Mouse (Mus musculus): Measurements from ENCODE around the gene Sh3yl1. TPM values are rescaled to one million over a fixed set of nuclear protein-coding genes. Genes with fewer than 3 reads are reported as not detected.

The Sh3yl1 gene
- polyA plus RNA-seq (2016; fragmentation: Nextera tagmentation; extraction: Ambion mirVana), result 36.0 and 38.4 TPM in 2 replicates

GRCm38 (mm10) chr12:30911261-30912047 lies at the start of gene Sh3yl1, which contains the start of gene Acp1:
Gene Sh3yl1, plus strand, starts transcription at chr12:30911668.
Gene Acp1, minus strand, starts transcription at chr12:30911589.
- Histone ChIP-seq H3K4me3 (peak within 1 kb of the TSS; percentile 92), H3K27me3 (replicated peaks) (no peaks in the 10 kb centered on the region), H3K27ac (peak within 1 kb of the TSS; percentile 98), H3K36me3 (peaks cover 17% of the 10 kb centered on the region), H3K9ac (peak within 1 kb of the TSS; percentile 95), H3K9me3 (replicated peaks) (no peaks in the 10 kb centered on the region), H3K4me2 (peak within 1 kb of the TSS; percentile 85), H3K4me1 (peaks cover 56% of the 10 kb centered on the region)
- under 1% methylated on average over 52 of the region's 52 CpGs for WGBS (ENCODE audit: insufficient replicate concordance)
- peak; percentile 83 for ATAC-seq

DNA sequence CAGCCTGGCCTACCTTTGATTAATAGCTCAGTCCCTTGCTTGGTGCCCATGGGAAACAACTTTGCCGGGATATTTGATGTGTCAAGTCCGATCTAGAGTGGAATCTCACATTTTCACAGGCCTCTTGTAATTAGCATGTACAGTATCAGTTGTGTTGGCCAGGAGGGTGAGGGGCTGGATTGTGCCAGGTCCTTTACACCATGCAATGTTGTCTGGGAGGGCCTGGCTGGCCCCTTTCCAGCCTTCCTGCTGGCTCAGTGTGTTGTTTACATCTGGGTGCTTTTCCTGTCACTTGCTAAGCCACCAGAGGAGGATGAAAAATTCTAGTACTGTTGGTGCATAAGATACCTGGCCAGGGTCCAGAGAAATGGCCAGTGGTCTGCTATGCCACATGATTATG lies 47.1 kb upstream of the Sh3yl1 start:
- WGBS (ENCODE audit: insufficient replicate concordance), result 67% methylated on average over 2 of the region's 2 CpGs
- no peak for ATAC-seq
- H3K9me3 ChIP-seq (replicated peaks), result no peaks in the 10 kb centered on the region
- H3K9ac ChIP-seq, result no peak overlapping the region
- H3K27ac ChIP-seq, result no peak overlapping the region
- H3K36me3 ChIP-seq, result no peaks in the 10 kb centered on the region
- no peaks in the 10 kb centered on the region for H3K27me3 ChIP-seq (replicated peaks)
- no peak overlapping the region for H3K4me2 ChIP-seq
- H3K4me1 ChIP-seq, result no peaks in the 10 kb centered on the region
- H3K4me3 ChIP-seq, result no peak overlapping the region

GRCm38 (mm10) chr12:30865781-30866180 lies 45.7 kb upstream of the Sh3yl1 start:
- no peak for ATAC-seq

DNA sequence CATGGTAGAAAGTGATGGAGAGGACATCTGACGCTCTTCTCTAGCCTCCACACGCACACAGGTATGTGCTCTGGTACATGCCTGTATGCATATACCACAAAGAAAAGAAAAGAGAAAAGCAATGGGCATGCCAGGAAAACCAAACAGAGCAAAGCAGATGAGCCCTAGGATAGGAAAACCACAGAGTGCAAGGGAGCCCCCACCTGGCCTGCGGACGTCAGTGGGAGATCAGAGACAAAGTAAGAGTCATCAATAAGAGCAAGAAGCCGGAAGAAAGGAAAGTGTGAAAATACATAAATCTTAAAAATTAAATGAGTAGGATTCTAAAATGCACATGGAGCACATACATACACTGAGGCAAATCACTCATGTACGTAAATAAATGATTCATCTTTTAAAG lies 32.0 kb upstream of the Sh3yl1 start:
- 53% methylated on average over 6 of the region's 6 CpGs for WGBS (ENCODE audit: insufficient replicate concordance)
- Histone ChIP-seq H3K9ac (no peak overlapping the region), H3K9me3 (replicated peaks) (no peaks in the 10 kb centered on the region), H3K27ac (no peak overlapping the region), H3K4me1 (peaks cover 6% of the 10 kb centered on the region; the same call in 1 of the 2 replicates), H3K27me3 (replicated peaks) (peaks cover 50% of the 10 kb centered on the region), H3K4me3 (no peak overlapping the region), H3K36me3 (no peaks in the 10 kb centered on the region), H3K4me2 (no peak overlapping the region)
- no peak for ATAC-seq

More at GRCm38 (mm10) chr12:30865781-30866180, 45.7 kb upstream of the Sh3yl1 start:
- Histone ChIP-seq H3K27me3 (replicated peaks) (no peaks in the 10 kb centered on the region), H3K27ac (no peak overlapping the region), H3K9ac (no peak overlapping the region), H3K4me3 (no peak overlapping the region), H3K36me3 (no peaks in the 10 kb centered on the region), H3K9me3 (replicated peaks) (no peaks in the 10 kb centered on the region), H3K4me1 (no peaks in the 10 kb centered on the region), H3K4me2 (no peak overlapping the region)
- 61% methylated on average over 4 of the region's 4 CpGs for WGBS (ENCODE audit: insufficient replicate concordance)

- no peak for ATAC-seq
- no peaks in the 10 kb centered on the region for H3K9me3 ChIP-seq (replicated peaks)
- H3K4me3 ChIP-seq, result peak overlapping the region; percentile 39
- 16% methylated on average over 4 of the region's 4 CpGs for WGBS (ENCODE audit: insufficient replicate concordance)
- peak overlapping the region; percentile 65 for H3K4me2 ChIP-seq
- peaks cover 23% of the 10 kb centered on the region for H3K4me1 ChIP-seq
- H3K9ac ChIP-seq, result no peak overlapping the region
- no peak overlapping the region for H3K27ac ChIP-seq
- no peaks in the 10 kb centered on the region for H3K36me3 ChIP-seq
- peaks cover 70% of the 10 kb centered on the region for H3K27me3 ChIP-seq (replicated peaks)
Measured at GRCm38 (mm10) chr12:30883592-30883985, 27.9 kb upstream of the Sh3yl1 start.

- no peak for ATAC-seq
- peaks cover 69% of the 10 kb centered on the region for H3K27me3 ChIP-seq (replicated peaks)
- H3K4me3 ChIP-seq, result peak within 1 kb of the TSS; percentile 39
- no peaks in the 10 kb centered on the region for H3K9me3 ChIP-seq (replicated peaks)
- H3K9ac ChIP-seq, result no peak within 1 kb of the TSS
- peaks cover 26% of the 10 kb centered on the region for H3K4me1 ChIP-seq
- H3K36me3 ChIP-seq, result no peaks in the 10 kb centered on the region
- no peak within 1 kb of the TSS for H3K27ac ChIP-seq
- WGBS (ENCODE audit: insufficient replicate concordance), result 1% methylated on average over 56 of the region's 58 CpGs
- H3K4me2 ChIP-seq, result peak within 1 kb of the TSS; percentile 65
Measured at GRCm38 (mm10) chr12:30883986-30884621, 27.4 kb upstream of the Sh3yl1 start, which contains the start of gene Alkal2. Gene Alkal2, plus strand, starts transcription at chr12:30884322.

- no peaks in the 10 kb centered on the region for H3K9me3 ChIP-seq (replicated peaks)
- 7% methylated on average over 39 of the region's 39 CpGs for WGBS (ENCODE audit: insufficient replicate concordance)
- H3K27ac ChIP-seq, result no peak overlapping the region
- H3K4me2 ChIP-seq, result peak overlapping the region; percentile 65
- no peak for ATAC-seq
- H3K36me3 ChIP-seq, result no peaks in the 10 kb centered on the region
- H3K4me1 ChIP-seq, result peaks cover 26% of the 10 kb centered on the region
- peaks cover 64% of the 10 kb centered on the region for H3K27me3 ChIP-seq (replicated peaks)
- H3K9ac ChIP-seq, result no peak overlapping the region
- peak overlapping the region; percentile 39 for H3K4me3 ChIP-seq
Measured at GRCm38 (mm10) chr12:30884622-30885230, 26.7 kb upstream of the Sh3yl1 start.

DNA sequence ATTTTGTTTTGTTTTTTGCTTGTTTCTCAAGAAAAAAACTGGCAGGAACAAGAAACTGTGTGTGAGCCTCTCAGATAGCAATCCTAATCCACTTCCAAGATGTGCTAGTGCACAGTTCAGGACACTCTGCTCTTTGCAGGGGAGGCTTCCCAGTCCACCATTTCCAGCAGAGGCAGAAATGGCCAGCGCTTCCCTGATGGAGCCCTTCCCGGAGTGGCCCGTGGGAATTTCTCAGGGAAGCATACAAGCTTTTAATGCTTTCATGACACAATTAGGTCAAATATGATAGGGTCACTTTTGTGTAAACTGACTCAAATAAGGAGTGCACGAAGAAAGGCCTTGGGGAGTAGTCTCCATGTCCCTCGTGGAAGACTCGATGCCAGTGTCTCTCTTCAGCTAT lies 25.6 kb upstream of the Sh3yl1 start:
- H3K27me3 ChIP-seq (replicated peaks), result peaks cover 60% of the 10 kb centered on the region

DNA sequence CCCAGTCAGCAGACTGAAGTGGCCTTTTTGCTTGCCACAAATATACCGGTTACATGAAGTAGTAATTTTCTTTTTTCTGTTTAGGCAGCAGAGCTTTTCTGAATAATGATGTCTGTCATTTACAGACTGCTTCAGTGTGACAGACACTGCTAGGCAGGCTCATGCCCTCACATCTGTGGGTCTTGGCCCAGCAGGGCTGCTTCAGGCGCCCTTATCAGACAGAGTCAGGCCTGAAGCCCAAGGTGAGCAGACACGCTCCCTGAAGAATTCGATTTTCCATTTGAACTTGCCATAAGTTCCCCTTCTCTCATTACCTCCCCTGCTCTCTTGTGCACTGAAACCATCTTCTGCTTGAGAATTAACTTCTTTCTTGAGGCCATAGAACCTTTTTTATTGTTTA lies 23.5 kb upstream of the Sh3yl1 start:
- peak; percentile 91 for ATAC-seq

More for the DNA sequence above, 25.6 kb upstream of the Sh3yl1 start:
- Histone ChIP-seq H3K36me3 (no peaks in the 10 kb centered on the region), H3K9ac (no peak overlapping the region), H3K9me3 (replicated peaks) (no peaks in the 10 kb centered on the region), H3K4me1 (peaks cover 35% of the 10 kb centered on the region), H3K4me3 (no peak overlapping the region), H3K4me2 (no peak overlapping the region), H3K27ac (no peak overlapping the region)
- 66% methylated on average over 6 of the region's 6 CpGs for WGBS (ENCODE audit: insufficient replicate concordance)
- no peak for ATAC-seq

GRCm38 (mm10) chr12:30890067-30890466 lies 21.4 kb upstream of the Sh3yl1 start:
- ATAC-seq, result peak; percentile 18; the same call in 1 of the 2 replicates
- Histone ChIP-seq H3K27me3 (replicated peaks) (peaks cover 24% of the 10 kb centered on the region), H3K4me2 (no peak overlapping the region), H3K9ac (no peak overlapping the region), H3K4me1 (peaks cover 28% of the 10 kb centered on the region), H3K9me3 (replicated peaks) (no peaks in the 10 kb centered on the region), H3K36me3 (peaks cover 26% of the 10 kb centered on the region), H3K27ac (no peak overlapping the region), H3K4me3 (no peak overlapping the region)
- WGBS (ENCODE audit: insufficient replicate concordance), result 29% methylated on average over 5 of the region's 5 CpGs

More for the DNA sequence above, 23.5 kb upstream of the Sh3yl1 start:
- Histone ChIP-seq H3K9ac (no peak overlapping the region), H3K4me1 (peaks cover 37% of the 10 kb centered on the region), H3K4me3 (no peak overlapping the region), H3K27me3 (replicated peaks) (peaks cover 45% of the 10 kb centered on the region), H3K27ac (peak overlapping the region; percentile 51; the same call in 1 of the 2 replicates), H3K36me3 (peaks cover 8% of the 10 kb centered on the region), H3K9me3 (replicated peaks) (no peaks in the 10 kb centered on the region), H3K4me2 (peak overlapping the region; percentile 24; the same call in 1 of the 2 replicates)
- 51% methylated on average over 4 of the region's 4 CpGs for WGBS (ENCODE audit: insufficient replicate concordance)

- Histone ChIP-seq H3K9ac (no peak overlapping the region), H3K4me2 (no peak overlapping the region), H3K4me3 (no peak overlapping the region), H3K27ac (no peak overlapping the region), H3K9me3 (replicated peaks) (no peaks in the 10 kb centered on the region), H3K4me1 (peaks cover 28% of the 10 kb centered on the region), H3K27me3 (replicated peaks) (peaks cover 11% of the 10 kb centered on the region), H3K36me3 (peaks cover 38% of the 10 kb centered on the region)
- WGBS (ENCODE audit: insufficient replicate concordance), result 83% methylated on average over 7 of the region's 7 CpGs
- ATAC-seq, result no peak
Measured at GRCm38 (mm10) chr12:30891438-30891837, 20.0 kb upstream of the Sh3yl1 start.

Data from liver, embryonic 12.5 days (tissue).